Mouse (Mus musculus): ENCODE results near the gene Lrrc26. TPM values are rescaled to one million over a fixed set of nuclear protein-coding genes. Genes with fewer than 3 reads are reported as not detected.

Lrrc26 gene
- polyA plus RNA-seq (2012) = not detected in 2 replicates

GRCm38 (mm10) chr2:25289651-25290050 is at the start of gene Lrrc26:
Gene Lrrc26, plus strand, starts transcription at chr2:25289915.

GRCm38 (mm10) chr2:25242101-25242506 is 47.6 kb upstream of the Lrrc26 start, which contains the start of the genes Rnf208 and Cysrt1:
Gene Rnf208, plus strand, starts transcription at chr2:25242255.
Gene Cysrt1, minus strand, starts transcription at chr2:25242452.

DNA sequence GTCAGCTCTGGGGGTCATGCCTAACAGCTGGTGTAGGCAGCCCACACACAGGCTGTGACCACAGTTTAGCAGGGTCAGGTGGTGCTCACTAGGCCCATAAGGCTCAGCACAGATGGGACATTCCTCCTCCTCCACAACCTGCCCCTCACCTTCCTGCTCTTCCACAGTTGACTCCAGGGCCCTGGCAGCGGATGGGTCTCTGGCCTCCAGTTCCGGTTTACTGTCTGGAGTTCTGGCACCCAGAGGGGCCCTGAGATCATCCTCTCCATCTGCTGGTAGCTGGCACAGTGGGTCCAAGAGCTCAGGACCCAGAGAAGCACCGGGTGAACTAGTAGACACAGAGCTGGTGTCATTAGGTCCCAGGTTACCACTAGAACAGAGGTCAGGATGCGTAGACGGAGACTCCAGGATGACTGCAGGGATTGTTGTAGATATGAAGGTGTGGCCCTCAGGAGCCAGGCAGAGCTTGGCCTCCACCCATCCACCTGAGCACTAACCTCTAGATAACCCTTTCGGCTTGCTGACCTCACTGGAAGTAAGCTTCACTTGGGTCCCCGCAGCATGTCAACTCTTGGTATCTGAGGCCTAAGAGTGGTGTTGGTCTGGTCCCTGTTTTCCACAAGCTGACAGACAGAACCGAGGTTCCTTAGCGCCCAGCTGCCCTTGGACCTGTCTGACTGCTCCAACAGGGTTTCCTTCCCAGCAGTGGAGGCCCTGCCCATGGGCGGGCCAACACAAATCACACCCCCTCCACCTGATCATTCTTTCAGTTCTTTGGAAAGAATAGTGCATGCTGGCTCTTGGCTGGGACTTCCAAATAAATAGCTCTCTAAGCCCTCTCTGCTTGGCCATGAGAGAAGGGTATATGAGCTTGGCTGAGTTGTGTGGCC is 43.3 kb upstream of the Lrrc26 start, which contains the start of gene AL732309.1:
Gene AL732309.1, minus strand, starts transcription at position 681 of the 890 bp plus-strand sequence.

DNA sequence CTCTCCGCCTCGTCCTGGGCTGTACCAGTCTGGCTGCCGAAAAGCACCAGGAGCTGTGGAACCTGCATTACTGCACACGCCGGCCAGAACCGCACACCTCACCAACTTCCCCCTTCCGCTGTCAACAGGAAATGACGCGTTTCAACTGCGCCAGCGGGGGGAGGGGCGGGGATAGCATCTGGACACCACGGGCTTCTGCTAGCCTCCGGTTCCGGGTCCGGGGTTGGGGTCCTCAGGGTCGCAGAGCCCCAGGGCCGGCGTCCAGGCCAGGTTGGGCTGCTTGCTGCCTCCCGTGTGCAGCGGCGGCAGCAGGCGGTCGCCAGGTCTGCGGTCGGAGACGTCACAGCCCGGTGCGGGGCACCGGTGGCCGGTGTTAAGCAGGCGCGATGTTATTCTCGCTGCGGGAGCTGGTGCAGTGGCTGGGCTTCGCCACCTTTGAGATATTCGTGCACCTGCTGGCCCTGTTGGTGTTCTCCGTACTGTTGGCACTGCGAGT is 34.4 kb upstream of the Lrrc26 start, which contains the start of gene Tmem203:
Gene Tmem203, plus strand, starts transcription at position 156 of the 496 bp plus-strand sequence.

GRCm38 (mm10) chr2:25262291-25262767 is 27.4 kb upstream of the Lrrc26 start, which contains the start of gene Tprn:
Gene Tprn, plus strand, starts transcription at chr2:25262618.

GRCm38 (mm10) chr2:25271827-25272511 is 17.7 kb upstream of the Lrrc26 start, which contains the start of the genes Ssna1 and Anapc2:
Gene Ssna1, minus strand, starts transcription at chr2:25272438.
Gene Anapc2, plus strand, starts transcription at chr2:25272478.

GRCm38 (mm10) chr2:25287927-25288649 is 1.6 kb upstream of the Lrrc26 start, which contains the start of gene Tmem210:
Gene Tmem210, plus strand, starts transcription at chr2:25288145.

DNA sequence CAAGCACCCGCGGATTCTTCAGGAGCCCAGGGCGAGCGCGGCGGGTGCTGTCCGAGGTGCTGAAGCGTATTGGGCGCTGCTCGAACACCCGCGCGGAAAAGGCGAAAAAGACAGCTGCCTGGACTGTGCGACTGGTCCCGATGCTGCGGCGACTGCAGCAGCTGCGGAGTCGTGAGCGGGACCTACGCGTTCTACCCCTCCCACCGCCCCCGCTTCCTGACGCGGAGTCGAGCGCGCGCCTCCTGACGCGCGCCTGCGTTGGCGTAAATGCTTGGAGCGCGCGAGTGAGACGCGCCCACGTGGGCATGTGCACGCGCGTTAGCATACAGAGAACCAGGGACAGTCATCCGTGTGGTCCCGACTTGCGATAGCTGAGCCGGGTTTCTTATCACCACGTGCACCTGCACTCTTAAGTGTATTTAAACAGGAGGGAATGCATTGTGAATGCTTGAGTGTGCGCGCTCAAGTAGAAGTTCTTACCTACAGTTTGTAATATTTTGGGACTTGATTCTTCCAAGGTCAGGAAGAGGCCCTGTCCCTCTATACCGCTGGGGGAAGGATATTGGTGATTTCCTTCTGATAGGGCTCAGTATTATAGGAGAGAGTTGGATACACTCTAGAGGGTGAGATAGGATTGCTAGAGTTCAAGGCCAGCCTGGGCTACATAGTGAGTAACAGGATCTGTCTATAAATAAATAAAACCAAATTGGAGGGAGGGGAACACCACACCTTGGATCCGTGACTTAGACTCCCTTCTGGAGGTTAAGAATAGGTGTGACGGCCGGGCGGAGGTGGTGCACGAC is 29.5 kb downstream of the Lrrc26 start, which contains the start of gene Grin1:
Gene Grin1, minus strand, starts transcription at position 217 of the 803 bp plus-strand sequence.

GRCm38 (mm10) chr2:25332286-25333160 is 42.8 kb downstream of the Lrrc26 start, which contains the start of gene Man1b1:
Gene Man1b1, plus strand, starts transcription at chr2:25332338.

Other genes with a start within 250 kb of the Lrrc26 start
- gene Nsmf, start 235.6 kb upstream of the Lrrc26 start, polyA plus RNA-seq (2012) = 19.1 and 31.9 TPM in 2 replicates
- gene Entpd8, start 209.6 kb upstream of the Lrrc26 start, polyA plus RNA-seq (2012) = not detected in 2 replicates
- gene Noxa1, start 194.8 kb upstream of the Lrrc26 start, polyA plus RNA-seq (2012) = 0.03 and 0.15 TPM in 2 replicates
- gene Nrarp, start 109.2 kb upstream of the Lrrc26 start, polyA plus RNA-seq (2012) = 4.1 and 6.7 TPM in 2 replicates
- 8.8 and 14.5 TPM in 2 replicates for gene Tor4a, start 93.0 kb upstream of the Lrrc26 start, polyA plus RNA-seq (2012)
- gene Nelfb, start 78.4 kb upstream of the Lrrc26 start, polyA plus RNA-seq (2012) = 26.8 and 30.3 TPM in 2 replicates
- gene Stpg3, start 75.3 kb upstream of the Lrrc26 start, polyA plus RNA-seq (2012) = 0.09 and 0.26 TPM in 2 replicates
- 0.07 and 0.15 TPM in 2 replicates for gene Fam166a, start 71.2 kb upstream of the Lrrc26 start, polyA plus RNA-seq (2012)
- gene Tubb4b, start 65.2 kb upstream of the Lrrc26 start, polyA plus RNA-seq (2012) = 382 and 509 TPM in 2 replicates
- not detected in 2 replicates for gene Slc34a3, start 55.6 kb upstream of the Lrrc26 start, polyA plus RNA-seq (2012)
- 0.12 and 0.18 TPM in 2 replicates for gene Rnf224, start 53.1 kb upstream of the Lrrc26 start, polyA plus RNA-seq (2012)
- 8.5 and 13.7 TPM in 2 replicates for gene Rnf208, start 47.7 kb upstream of the Lrrc26 start, polyA plus RNA-seq (2012)
- gene Cysrt1, start 47.5 kb upstream of the Lrrc26 start, polyA plus RNA-seq (2012) = 0.22 TPM in 1 of 2 replicates, not detected in the other
- 2.8 TPM in 1 of 2 replicates, not detected in the other for gene AL732309.1, start 43.1 kb upstream of the Lrrc26 start, polyA plus RNA-seq (2012)
- gene Tmem203, start 34.5 kb upstream of the Lrrc26 start, polyA plus RNA-seq (2012) = 7.3 and 8.5 TPM in 2 replicates
- gene Tprn, start 27.3 kb upstream of the Lrrc26 start, polyA plus RNA-seq (2012) = 58.1 and 64.5 TPM in 2 replicates
- gene Ssna1, start 17.5 kb upstream of the Lrrc26 start, polyA plus RNA-seq (2012) = 223 and 227 TPM in 2 replicates
- 23.1 and 24.8 TPM in 2 replicates for gene Anapc2, start 17.4 kb upstream of the Lrrc26 start, polyA plus RNA-seq (2012)
- not detected in 2 replicates for gene Tmem210, start 1.8 kb upstream of the Lrrc26 start, polyA plus RNA-seq (2012)
- gene Grin1, start 29.3 kb downstream of the Lrrc26 start, polyA plus RNA-seq (2012) = 0.01 and 0.02 TPM in 2 replicates
- gene Man1b1, start 42.4 kb downstream of the Lrrc26 start, polyA plus RNA-seq (2012) = 27.2 and 28.1 TPM in 2 replicates
- gene Dpp7, start 66.4 kb downstream of the Lrrc26 start, polyA plus RNA-seq (2012) = 6.3 and 7.2 TPM in 2 replicates
- gene Uap1l1, start 75.8 kb downstream of the Lrrc26 start, polyA plus RNA-seq (2012) = 16.7 and 24.2 TPM in 2 replicates
- gene Sapcd2, start 82.4 kb downstream of the Lrrc26 start, polyA plus RNA-seq (2012) = 35.8 and 46.8 TPM in 2 replicates
- gene Entpd2, start 106.0 kb downstream of the Lrrc26 start, polyA plus RNA-seq (2012) = 0.09 and 0.39 TPM in 2 replicates
- gene Npdc1, start 109.4 kb downstream of the Lrrc26 start, polyA plus RNA-seq (2012) = 2.3 and 6.0 TPM in 2 replicates
- 19.2 and 28.1 TPM in 2 replicates for gene Fut7, start 133.4 kb downstream of the Lrrc26 start, polyA plus RNA-seq (2012)
- 58.0 and 85.3 TPM in 2 replicates for gene Abca2, start 138.8 kb downstream of the Lrrc26 start, polyA plus RNA-seq (2012)
- 0.61 TPM in 1 of 2 replicates, not detected in the other for gene Clic3, start 166.9 kb downstream of the Lrrc26 start, polyA plus RNA-seq (2012)
- gene Paxx, start 171.2 kb downstream of the Lrrc26 start, polyA plus RNA-seq (2012) = 81.2 and 90.9 TPM in 2 replicates
- gene Ptgds, start 180.1 kb downstream of the Lrrc26 start, polyA plus RNA-seq (2012) = 0.83 and 1.2 TPM in 2 replicates
- not detected in 2 replicates for gene Lcn12, start 204.0 kb downstream of the Lrrc26 start, polyA plus RNA-seq (2012)
- gene Fbxw5, start 210.8 kb downstream of the Lrrc26 start, polyA plus RNA-seq (2012) = 39.7 and 48.0 TPM in 2 replicates
- gene C8g, start 211.8 kb downstream of the Lrrc26 start, polyA plus RNA-seq (2012) = 0.13 and 0.45 TPM in 2 replicates

All from megakaryocyte-erythroid progenitor cell, adult 5 weeks (primary cell).